Mouse (Mus musculus): Measurements from ENCODE around the gene Pex11a.

GRCm38 (mm10) chr7:79756334-79756733 lies 13.4 kb upstream of the Pex11a start:
- TF ChIP-seq POLR2A (IDR thresholded peaks at IDR 0.05; ENCODE audit: low read depth, low read length) (no peak), CTCF (conservative IDR thresholded peaks at IDR 0.05; ENCODE audit: insufficient read depth, insufficient read length, low read depth, low read length) (no peak)

Measured in kidney, adult 2 months (tissue).